Mouse (Mus musculus) brain, embryonic 14.5 days (tissue): ENCODE data around the gene Dnah2. TPM values are rescaled to one million over a fixed set of nuclear protein-coding genes. Genes with fewer than 3 reads are reported as not detected.

Source experiments
- DNase-seq: peaks from one replicate; pipeline ENCODE4 v3.0.0-alpha.2; 2011; ENCODE audit warnings: low read depth
- CTCF ChIP-seq: fragments of 200-500 bp; IDR thresholded peaks from 2 replicates; pipeline ENCODE4 v1.5.1; 2012; ENCODE audit warnings: inconsistent platforms, mild to moderate bottlenecking, moderate library complexity, borderline replicate concordance; ENCODE audit not compliant: insufficient read depth, insufficient read length; ENCODE audit errors: extremely low read depth
- POLR2A ChIP-seq: fragments of 200-500 bp; IDR thresholded peaks from 2 replicates; pipeline ENCODE4 v1.6.1; 2012; ENCODE audit warnings: mild to moderate bottlenecking, inconsistent platforms, borderline replicate concordance; ENCODE audit not compliant: poor library complexity, insufficient read depth, insufficient read length, severe bottlenecking; ENCODE audit errors: extremely low read depth
- polyA plus RNA-seq: library from polyadenylated mRNA; depleted of rRNA; stranded (reverse); fragments of >200 nt; gene quantifications from 2 replicates; pipeline ENCODE4 v1.2.3, GENCODE M21; 2012

Dnah2 gene
- polyA plus RNA-seq, 1 experiment, result 5.2 TPM

DNA sequence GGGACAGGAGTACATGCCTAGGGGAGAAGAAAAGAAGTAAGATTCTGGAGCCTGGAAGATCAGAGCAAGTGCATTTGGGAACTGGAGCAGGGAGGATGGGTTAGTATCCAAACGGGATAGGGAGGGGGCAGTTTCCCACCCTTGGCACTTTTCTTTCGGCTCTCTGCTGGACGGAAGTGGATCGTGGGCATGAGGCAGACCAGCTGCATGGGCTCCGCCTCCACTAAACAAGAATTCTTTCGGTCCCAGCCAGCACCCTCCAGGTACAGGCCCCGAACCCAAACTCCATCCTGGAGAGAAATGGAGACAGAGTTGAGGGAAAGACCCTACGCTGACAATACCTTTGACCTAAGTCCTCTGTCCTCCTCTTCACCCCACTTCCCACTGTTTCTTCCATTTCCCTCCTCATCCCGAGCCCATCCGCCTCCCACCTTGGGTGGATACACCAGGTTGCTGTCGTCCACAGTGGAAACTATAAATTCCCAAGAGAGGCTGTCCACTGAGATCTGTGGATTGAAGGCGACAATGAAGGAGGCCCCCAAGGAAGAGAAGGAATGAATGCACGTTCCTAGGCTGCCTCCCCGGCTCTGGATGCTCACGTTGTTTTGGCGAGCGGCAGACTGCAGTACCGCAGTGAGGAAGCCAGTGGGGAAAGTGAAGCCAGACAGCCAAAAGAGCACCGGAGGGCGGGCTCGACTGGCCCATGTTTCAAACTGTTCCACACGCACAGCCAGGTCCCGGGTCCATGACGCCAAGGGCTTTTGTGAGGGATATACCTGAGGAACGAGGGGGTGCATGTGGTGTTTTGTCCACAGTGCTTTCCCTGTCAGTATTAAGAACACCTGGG is 127.6 kb downstream of the Dnah2 start:
- no peak for DNase-seq
- TF ChIP-seq POLR2A (no peak), CTCF (no peak)

GRCm38 (mm10) chr11:69420554-69421000 is 128.3 kb downstream of the Dnah2 start:
- TF ChIP-seq CTCF (no peak), POLR2A (no peak)
- no peak for DNase-seq

DNA sequence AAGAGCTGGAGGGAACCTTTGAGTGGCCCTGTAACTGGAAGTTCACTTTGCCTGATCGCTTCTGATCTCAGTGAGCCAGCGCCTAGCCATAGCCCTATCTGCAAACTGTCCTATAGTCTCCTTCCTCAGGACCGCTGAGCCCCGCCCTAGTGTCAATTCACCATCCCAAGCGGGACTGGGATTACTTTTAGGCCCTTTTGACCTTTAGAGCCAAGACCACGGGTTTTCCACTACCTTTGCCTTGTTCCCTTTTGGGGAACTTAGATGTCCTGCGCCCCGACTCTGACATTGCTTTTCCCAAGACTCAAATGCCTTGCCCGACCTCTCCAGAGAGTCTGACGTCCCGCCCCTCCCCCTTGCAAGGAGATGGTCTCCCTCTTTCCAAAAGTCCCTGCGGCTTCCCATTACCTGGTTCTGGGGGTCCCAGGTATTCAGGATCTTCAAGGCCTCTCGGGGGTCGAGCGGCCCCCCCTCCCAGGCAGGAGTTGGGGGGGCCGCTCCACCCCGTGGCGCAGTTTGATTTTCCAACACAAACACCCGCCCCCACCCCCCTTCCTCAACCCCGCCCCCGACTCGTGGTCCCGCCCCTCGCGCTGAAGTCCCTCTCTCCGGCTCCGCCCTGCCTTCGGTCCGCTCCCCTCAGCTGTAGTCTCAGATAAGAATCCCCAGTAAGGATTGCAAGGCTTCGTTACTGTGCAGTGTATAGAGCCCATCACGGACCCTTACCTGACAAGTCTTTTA is 128.9 kb downstream of the Dnah2 start:
- DNase-seq, result peak; percentile 44
- TF ChIP-seq CTCF (no peak), POLR2A (no peak)

DNA sequence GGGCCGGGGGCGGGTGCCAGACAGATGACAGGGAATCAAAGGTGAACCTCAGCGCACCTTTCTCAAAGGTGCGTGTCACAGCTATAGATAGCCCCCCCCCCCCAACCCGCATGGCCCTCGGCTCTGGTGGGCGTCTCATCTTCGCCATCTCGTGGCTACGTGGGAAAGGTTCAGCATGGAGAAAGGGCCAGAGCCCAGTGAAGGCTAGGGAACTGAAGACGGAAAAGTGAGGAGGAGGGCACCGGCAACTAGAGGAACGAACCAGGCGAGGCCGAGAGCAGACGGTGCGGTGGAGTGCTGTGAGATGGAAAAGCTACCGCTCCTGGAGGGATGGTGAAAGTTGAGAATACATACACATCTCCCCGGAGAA is 129.5 kb downstream of the Dnah2 start:
- peak; percentile 64 for DNase-seq
- TF ChIP-seq POLR2A, result no peak
- peak; percentile 45; the same call in 1 of the 2 replicates for TF ChIP-seq CTCF

- TF ChIP-seq POLR2A (no peak), CTCF (peak; percentile 6; the same call in 1 of the 2 replicates)
- peak; percentile 100 for DNase-seq
These were observed 130.1 kb downstream of the Dnah2 start for GRCm38 (mm10) chr11:69418481-69419442.

- DNase-seq, result peak; percentile 98
- TF ChIP-seq POLR2A (no peak), CTCF (no peak)
These were observed 131.2 kb downstream of the Dnah2 start for GRCm38 (mm10) chr11:69417449-69418384.

DNA sequence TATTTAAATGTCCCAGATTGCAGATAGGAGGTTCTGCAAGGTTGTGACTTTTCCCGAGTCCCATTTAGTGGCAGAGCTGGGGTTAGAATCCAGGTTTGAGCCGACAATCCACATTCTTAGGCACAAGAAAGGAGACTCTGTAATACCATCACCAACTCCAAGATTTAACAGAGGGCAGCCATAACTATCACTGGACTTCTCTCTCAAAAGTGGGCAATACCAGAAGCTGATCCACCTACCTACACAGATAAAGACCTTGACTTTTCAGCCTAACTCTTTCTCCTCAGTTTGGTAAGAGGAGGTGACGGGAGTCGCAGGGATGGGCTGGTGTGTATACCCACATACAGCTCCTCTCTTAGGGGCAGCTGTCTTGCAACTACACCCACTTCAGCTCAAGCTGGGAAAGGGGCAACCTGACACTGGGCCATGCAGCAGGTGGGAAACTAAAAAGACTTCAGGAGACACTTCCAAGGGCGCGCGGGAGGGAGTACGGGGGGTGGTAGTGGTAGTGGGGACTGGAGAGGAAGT is 131.9 kb downstream of the Dnah2 start:
- DNase-seq, result no peak
- no peak for TF ChIP-seq POLR2A

- no peak for DNase-seq
- TF ChIP-seq CTCF, result no peak
- no peak for TF ChIP-seq POLR2A
These were observed 132.4 kb downstream of the Dnah2 start for GRCm38 (mm10) chr11:69416509-69416908.

GRCm38 (mm10) chr11:69415668-69416451 is 133.1 kb downstream of the Dnah2 start:
- TF ChIP-seq POLR2A (peak; percentile 58; the same call in 1 of the 2 replicates), CTCF (no peak)
- peak; percentile 97 for DNase-seq

DNA sequence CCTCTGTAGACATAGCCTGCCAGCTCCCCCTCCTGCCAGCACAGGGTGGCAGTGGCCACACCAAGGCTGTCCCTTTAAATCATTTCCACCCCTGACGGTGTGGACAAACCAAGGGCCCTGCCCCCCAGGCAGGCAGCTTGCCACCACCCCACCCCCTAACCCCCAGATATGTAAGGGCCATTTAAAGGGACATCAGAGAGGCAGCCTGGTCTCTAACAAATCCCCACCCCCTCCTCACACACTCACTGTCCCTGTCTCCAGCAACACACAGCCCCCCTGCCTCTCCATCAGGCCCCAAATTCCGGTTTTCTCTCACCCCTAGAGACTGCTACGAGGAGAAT is 133.6 kb downstream of the Dnah2 start:
- 0 out of 2 replicates have a peak, but pooled peaks have one; percentile 13 for TF ChIP-seq POLR2A
- no peak for TF ChIP-seq CTCF
- DNase-seq, result peak; percentile 92
